Mouse (Mus musculus): ENCODE results near the gene Bmp2. TPM values are rescaled to one million over a fixed set of nuclear protein-coding genes. Genes with fewer than 3 reads are reported as not detected.

The Bmp2 gene
- polyA plus RNA-seq, 2 experiments from 2014 or later: not detected

DNA sequence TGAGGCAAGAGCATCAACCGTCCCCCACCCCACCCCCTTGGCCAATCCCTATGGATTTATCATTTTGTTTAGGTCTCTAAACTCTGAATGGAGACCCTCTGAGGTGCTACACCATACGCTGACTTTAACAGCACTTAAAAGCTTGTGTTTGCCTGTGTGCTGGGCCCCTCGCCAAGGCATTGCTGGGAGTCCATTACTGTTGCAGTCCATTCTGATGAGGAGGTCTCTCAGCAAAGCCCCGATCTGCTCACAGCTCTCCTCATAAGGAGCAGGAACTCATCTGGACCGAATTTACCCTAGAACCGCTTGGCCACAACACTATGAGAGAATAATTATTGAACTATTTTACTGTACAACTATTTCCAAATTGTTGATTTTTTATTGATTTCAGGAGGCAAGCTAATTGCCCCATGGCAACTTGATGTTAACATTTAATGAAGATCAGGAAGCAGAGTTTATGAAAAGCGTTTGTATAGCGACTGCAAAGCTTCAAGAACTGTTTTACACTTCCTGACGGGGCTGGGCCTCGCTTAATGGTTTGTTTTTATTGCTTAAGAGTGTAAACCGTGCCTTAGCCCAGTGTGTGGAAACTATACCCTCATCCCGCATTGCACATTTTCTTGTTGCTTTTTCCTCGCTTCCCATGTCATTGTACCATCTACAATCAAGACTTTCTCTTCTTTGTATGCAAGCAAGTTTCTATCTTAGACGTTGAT is 14.2 kb downstream of the Bmp2 start:
- no peak for ATAC-seq

DNA sequence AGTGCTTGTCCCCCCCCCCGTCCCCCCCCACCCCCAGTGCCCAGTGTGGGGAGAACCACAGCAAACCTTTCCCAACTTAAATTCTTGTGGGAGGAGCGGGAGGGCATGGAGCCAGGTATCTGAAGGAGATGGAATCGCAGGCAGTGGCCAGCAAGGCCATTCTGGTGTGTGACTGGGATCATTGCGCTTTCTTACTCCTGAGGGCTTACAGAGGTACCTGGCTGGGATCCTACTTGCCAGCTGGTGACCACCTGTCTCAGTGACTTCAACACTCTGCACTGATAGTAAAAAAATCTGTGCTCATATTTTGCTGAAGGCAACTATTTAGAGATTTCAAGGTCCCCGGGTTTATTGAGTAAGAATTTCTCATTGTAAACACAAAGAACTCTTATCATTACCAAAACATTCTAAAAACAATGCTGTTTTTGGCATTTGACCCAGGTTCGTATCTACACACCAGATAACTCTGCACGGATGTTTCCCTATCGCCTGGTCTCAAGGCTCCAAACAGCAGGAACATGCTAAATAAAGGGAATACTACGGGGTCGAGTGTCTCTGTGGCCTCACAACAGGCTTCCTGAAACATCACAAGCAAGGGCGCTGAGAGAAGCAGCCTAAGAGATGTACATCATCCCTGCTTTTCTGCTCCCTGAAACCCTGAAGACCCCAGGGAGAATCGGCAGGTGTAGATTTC is 39.8 kb downstream of the Bmp2 start:
- ATAC-seq: no peak

Measured in activated CD4-positive, CD25-positive, alpha-beta regulatory T cell, adult 4 months (primary cell).